ENCODE assay signal across 8 mouse cellular contexts in genomic region chr17:31827206-31827605, GRCm38 (mm10). TPM values are rescaled to one million over a fixed set of nuclear protein-coding genes. Genes with fewer than 3 reads are reported as not detected.
DNase-seq lines count a peak whose midpoint lies in the region; ATAC-seq and TF ChIP-seq lines count a peak whose summit lies in the region.
"Had no signal": no experiment of that assay in that cellular context is flagged by ENCODE, and none has a peak within 500 bp of the region (broad histone marks: within the 10 kb centered on the region; RNA-seq: fewer than 3 reads in every experiment).

No protein-coding gene starts in this region.

- H3K4me1 ChIP-seq in CH12.LX (ENCODE audit: control insufficient read depth in 1 of 2, insufficient read depth in 2 of 2): peaks cover 63 to 69% of the 10 kb centered on the region in 2 experiments
- peaks cover 13% of the 10 kb centered on the region for H3K4me1 ChIP-seq in intestine, embryonic 14.5 days (replicated peaks; ENCODE audit: control insufficient read depth, insufficient read depth, low read length)
- H3K4me1 ChIP-seq in liver, postnatal 0 days (ENCODE audit: insufficient read depth): peaks cover 32% of the 10 kb centered on the region
- H3K4me1 ChIP-seq in stomach, embryonic 15.5 days: peaks cover 34% of the 10 kb centered on the region

- no peak for TF ChIP-seq RAD21 in CH12.LX (IDR thresholded peaks at IDR 0.05; ENCODE audit: low read depth, low read length)

- no peaks in the 10 kb centered on the region for H3K9me3 ChIP-seq in CH12.LX (replicated peaks; ENCODE audit: low read length)
- H3K9me3 ChIP-seq in intestine, embryonic 14.5 days (ENCODE audit: control insufficient read depth, low read length): no peaks in the 10 kb centered on the region
- H3K9me3 ChIP-seq in liver, postnatal 0 days (ENCODE audit: low read length): no peaks in the 10 kb centered on the region
- no peaks in the 10 kb centered on the region for H3K9me3 ChIP-seq in stomach, embryonic 15.5 days
- H3K9me3 ChIP-seq: liver, embryonic 13.5 days had no signal

- H3K27ac ChIP-seq in CH12.LX (ENCODE audit: insufficient read depth, low read depth): peak overlapping the region; percentile 55
- peak overlapping the region; percentile 82 for H3K27ac ChIP-seq in intestine, embryonic 14.5 days (ENCODE audit: low read depth)
- H3K27ac ChIP-seq in liver, postnatal 0 days (ENCODE audit: low read depth): peak overlapping the region; percentile 29; the same call in 1 of the 2 replicates
- H3K27ac ChIP-seq in stomach, embryonic 15.5 days: peak overlapping the region; percentile 89
- H3K27ac ChIP-seq: liver, embryonic 13.5 days had no signal

- no peaks in the 10 kb centered on the region for H3K36me3 ChIP-seq in CH12.LX (replicated peaks in 1 of 2; ENCODE audit: control insufficient read depth in 1 of 2, insufficient read depth in 1 of 2, low read length in 1 of 2)
- no peaks in the 10 kb centered on the region for H3K36me3 ChIP-seq in intestine, embryonic 14.5 days (ENCODE audit: control insufficient read depth, insufficient read depth, low read length)
- H3K36me3 ChIP-seq in liver, postnatal 0 days (replicated peaks; ENCODE audit: insufficient read depth, low read length): no peaks in the 10 kb centered on the region
- H3K36me3 ChIP-seq in stomach, embryonic 15.5 days: no peaks in the 10 kb centered on the region
- H3K36me3 ChIP-seq: liver, embryonic 13.5 days had no signal

- no peaks in the 10 kb centered on the region for H3K27me3 ChIP-seq in CH12.LX (replicated peaks)
- H3K27me3 ChIP-seq in intestine, embryonic 14.5 days (replicated peaks; ENCODE audit: control insufficient read depth, insufficient read depth, low read length): no peaks in the 10 kb centered on the region
- no peaks in the 10 kb centered on the region for H3K27me3 ChIP-seq in liver, postnatal 0 days (ENCODE audit: insufficient read depth, low read length)
- H3K27me3 ChIP-seq in stomach, embryonic 15.5 days (replicated peaks): no peaks in the 10 kb centered on the region
- H3K27me3 ChIP-seq: liver, embryonic 13.5 days had no signal

- TF ChIP-seq POLR2A in CH12.LX (IDR thresholded peaks at IDR 0.05; ENCODE audit: low read depth, low read length): no peak

- no peaks in the 10 kb centered on the region for H3K79me2 ChIP-seq in CH12.LX (replicated peaks; ENCODE audit: control insufficient read depth, extremely low read depth, insufficient read depth, poor library complexity, severe bottlenecking)

- in situ Hi-C loops in CH12.LX (cut with MboI; ENCODE audit: low pct_ligation_motif_present, low pct_unique_long_range_greater_than_20kb, low sequenced_read_pairs): no loop called here

- dilution Hi-C loops in CH12.LX (cut with MboI; ENCODE audit: extremely low pct_ligation_motif_present, extremely low pct_unique_long_range_greater_than_20kb, low sequenced_read_pairs): no loop called here

- 0 out of 2 replicates have a peak overlapping the region, but pooled peaks have one; percentile 7 for H3K9ac ChIP-seq in CH12.LX (ENCODE audit: insufficient read depth, low read depth)
- no peak overlapping the region for H3K9ac ChIP-seq in intestine, embryonic 14.5 days (ENCODE audit: low read length)
- no peak overlapping the region for H3K9ac ChIP-seq in liver, postnatal 0 days (replicated peaks)
- no peak overlapping the region for H3K9ac ChIP-seq in stomach, embryonic 15.5 days
- H3K9ac ChIP-seq: liver, embryonic 13.5 days had no signal

- H3K4me2 ChIP-seq in CH12.LX (ENCODE audit: insufficient read depth, low read depth, poor library complexity, severe bottlenecking): no peak overlapping the region
- no peak overlapping the region; the same call in 1 of the 2 replicates for H3K4me2 ChIP-seq in intestine, embryonic 14.5 days (ENCODE audit: low read length)
- no peak overlapping the region for H3K4me2 ChIP-seq in liver, postnatal 0 days (ENCODE audit: low read depth, low read length)
- peak overlapping the region; percentile 14; the same call in 1 of the 2 replicates for H3K4me2 ChIP-seq in stomach, embryonic 15.5 days
- H3K4me2 ChIP-seq: liver, embryonic 13.5 days had no signal

- peak overlapping the region in 1 of 3 experiments; percentile 7 for H3K4me3 ChIP-seq in CH12.LX (replicated peaks in 1 of 3; ENCODE audit: low read depth in 2 of 3, low read length in 2 of 3, poor library complexity in 1 of 3)
- no peak overlapping the region for H3K4me3 ChIP-seq in intestine, embryonic 14.5 days (ENCODE audit: low read depth, low read length)
- no peak overlapping the region for H3K4me3 ChIP-seq in liver, postnatal 0 days (ENCODE audit: low read depth, low read length)
- H3K4me3 ChIP-seq in stomach, embryonic 15.5 days (replicated peaks): no peak overlapping the region
- H3K4me3 ChIP-seq: liver, embryonic 13.5 days had no signal

- no peak for TF ChIP-seq CTCF in CH12.LX (conservative IDR thresholded peaks at IDR 0.05 in 1 of 2, IDR thresholded peaks at IDR 0.05 in 1 of 2; ENCODE audit: low read depth in 2 of 2, low read length in 2 of 2)
- TF ChIP-seq CTCF in liver, postnatal 0 days (IDR thresholded peaks at IDR 0.05; ENCODE audit: low read depth): no peak

- WGBS in intestine, embryonic 14.5 days: 38% methylated on average over 5 of the region's 5 CpGs
- 41% methylated on average over 5 of the region's 5 CpGs for WGBS in liver, postnatal 0 days (ENCODE audit: insufficient replicate concordance)
- 19% methylated on average over 5 of the region's 5 CpGs for WGBS in stomach, embryonic 15.5 days

- peak; percentile 28; the same call in 1 of the 2 replicates for ATAC-seq in intestine, embryonic 14.5 days (replicated peaks; ENCODE audit: low FRiP score, low TSS enrichment, low read depth)
- ATAC-seq in liver, postnatal 0 days: peak; percentile 70
- ATAC-seq in stomach, embryonic 15.5 days (ENCODE audit: insufficient read depth, low FRiP score, low read depth): peak; percentile 69

- no peak for TF ChIP-seq EP300 in CH12.LX (IDR thresholded peaks at IDR 0.05; ENCODE audit: low read length)
- no peak for TF ChIP-seq EP300 in liver, postnatal 0 days (IDR thresholded peaks at IDR 0.05; ENCODE audit: low read depth)

- DNase-seq in CH12.LX (ENCODE audit: extremely low read depth): no peak
- DNase-seq in Muller cell, postnatal 12 days (ENCODE audit: inconsistent ontology term): peak; percentile 82
- peak; percentile 61 for DNase-seq in gastrocnemius, postnatal 25 days
- peak; percentile 80 for DNase-seq in intestine, embryonic 14.5 days (ENCODE audit: low spot score)
- DNase-seq in liver, postnatal 0 days: peak; percentile 74
- no peak for DNase-seq in right cerebral cortex, adult 18-20 months
- DNase-seq: liver, embryonic 13.5 days had no signal

TF ChIP-seq in CH12.LX, 34 proteins besides CTCF, POLR2A, EP300 and RAD21:
- TF ChIP-seq JUND (conservative IDR thresholded peaks at IDR 0.05; ENCODE audit: low read depth, low read length): no peak
- no peak for TF ChIP-seq E2F4 (IDR thresholded peaks at IDR 0.05; ENCODE audit: insufficient replicate concordance, low read depth, low read length)
- TF ChIP-seq ZKSCAN1 (IDR thresholded peaks at IDR 0.05; ENCODE audit: borderline replicate concordance, low read depth, low read length): no peak
- TF ChIP-seq ELF1 (IDR thresholded peaks at IDR 0.05; ENCODE audit: low read depth, low read length): no peak
- TF ChIP-seq ZNF384 (IDR thresholded peaks at IDR 0.05; ENCODE audit: low read depth, low read length): no peak
- TF ChIP-seq SMC3 (IDR thresholded peaks at IDR 0.05; ENCODE audit: low read depth, low read length): no peak
- TF ChIP-seq POLR2AphosphoS2 (IDR thresholded peaks at IDR 0.05; ENCODE audit: low read depth, low read length): no peak
- no peak for TF ChIP-seq ETS1 (conservative IDR thresholded peaks at IDR 0.05; ENCODE audit: low read depth, low read length)
- TF ChIP-seq UBTF (IDR thresholded peaks at IDR 0.05; ENCODE audit: low read depth, low read length): no peak
- TF ChIP-seq SIN3A (IDR thresholded peaks at IDR 0.05; ENCODE audit: low read length): no peak
- no peak for TF ChIP-seq BHLHE40 (IDR thresholded peaks at IDR 0.05; ENCODE audit: low read depth, low read length)

RNA-seq across cellular contexts. Expression of gene Sik1, which starts 28.4 kb away (rescaled TPM):
- 56.7 and 56.9 TPM in 2 replicates for total RNA-seq in CH12.LX (2012; rRNA removed)
- total RNA-seq in CH12.LX (2014; rRNA removed): 16.0 and 17.1 TPM in 2 replicates
- 27.7 and 36.7 TPM in 2 replicates for polyA plus RNA-seq in CH12.LX (2012; ENCODE audit: insufficient read length, low read depth)
- 10 to 100 TPM; 17.2 to 19.6 TPM for total RNA-seq in gastrocnemius, postnatal 25 days (2021)
- polyA plus RNA-seq in intestine, embryonic 14.5 days (2014; fragmentation: Nextera tagmentation; extraction: Ambion mirVana): 9.2 and 11.9 TPM in 2 replicates
- polyA plus RNA-seq in liver, postnatal 0 days (2015; fragmentation: Nextera tagmentation; extraction: Ambion mirVana): 7.8 and 8.1 TPM in 2 replicates
- 19.6 and 21.8 TPM in 2 replicates for polyA plus RNA-seq in stomach, embryonic 15.5 days (2015; fragmentation: Nextera tagmentation; extraction: Ambion mirVana)

Comparison
In these comparisons a context has a peak if more than half of its experiments do, and no peak if none do; other contexts are left out.
1. DNase-seq: peak in Muller cell, postnatal 12 days (single experiment), gastrocnemius, postnatal 25 days (single experiment), intestine, embryonic 14.5 days (single experiment) and liver, postnatal 0 days (single experiment); none in CH12.LX (single experiment) and right cerebral cortex, adult 18-20 months (single experiment).
2. H3K27ac ChIP-seq: peak in every context shown above with its lines; median percentile 89 in stomach, embryonic 15.5 days; 82 in intestine, embryonic 14.5 days; 55 in CH12.LX; 29 in liver, postnatal 0 days.
3. Peak in every context shown above with its lines, with median percentiles within 50 percentile points of each other: ATAC-seq.